Mouse (Mus musculus): ENCODE results near the gene Stk16.
"Not testable (repeated sequence)": the region's sequence is repeated elsewhere in the genome, so short reads cannot be mapped to it uniquely, and the experiment has no call there.

Gene Stk16

DNA sequence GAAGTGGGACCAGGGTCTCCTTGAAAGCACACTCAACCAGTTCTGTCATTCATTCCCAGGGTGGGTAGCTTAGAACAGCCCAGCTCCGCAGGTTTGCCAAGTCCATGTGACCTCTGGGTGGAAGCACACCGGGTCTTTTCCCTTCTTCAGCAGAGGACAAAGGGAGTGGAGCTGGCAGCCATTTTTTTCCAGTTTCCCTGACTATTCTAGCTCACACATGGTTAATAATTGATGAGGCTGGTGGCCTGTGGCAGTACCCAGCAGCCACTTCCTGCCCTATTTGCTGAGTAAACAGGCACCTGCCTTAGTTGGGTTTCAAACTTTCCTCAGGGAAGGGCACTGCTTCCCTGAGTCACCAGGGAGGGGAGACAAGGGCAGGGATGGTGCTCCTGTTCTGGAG lies 3.8 kb downstream of the Stk16 start:
- DNase-seq = no peak

DNA sequence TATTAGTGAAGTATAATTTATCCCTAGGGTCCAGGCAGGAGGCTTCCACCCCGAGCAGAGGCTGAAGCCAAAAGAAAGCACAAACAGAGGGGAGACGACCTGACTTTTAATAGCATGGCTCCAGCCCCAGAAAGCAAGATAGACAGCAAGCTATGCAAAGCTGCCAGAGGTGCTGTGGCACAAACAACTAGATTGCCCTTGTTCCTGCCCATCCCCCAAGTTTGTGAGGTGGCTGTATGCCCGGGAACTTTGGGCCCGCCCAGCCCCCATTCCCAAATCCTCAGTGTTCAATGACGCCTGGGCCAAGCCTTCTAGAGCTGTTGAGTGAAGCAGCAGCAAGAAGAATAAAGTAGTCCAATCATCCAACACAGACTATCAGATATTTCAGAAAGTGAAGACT lies 4.2 kb downstream of the Stk16 start:
- DNase-seq = peak; percentile 44

DNA sequence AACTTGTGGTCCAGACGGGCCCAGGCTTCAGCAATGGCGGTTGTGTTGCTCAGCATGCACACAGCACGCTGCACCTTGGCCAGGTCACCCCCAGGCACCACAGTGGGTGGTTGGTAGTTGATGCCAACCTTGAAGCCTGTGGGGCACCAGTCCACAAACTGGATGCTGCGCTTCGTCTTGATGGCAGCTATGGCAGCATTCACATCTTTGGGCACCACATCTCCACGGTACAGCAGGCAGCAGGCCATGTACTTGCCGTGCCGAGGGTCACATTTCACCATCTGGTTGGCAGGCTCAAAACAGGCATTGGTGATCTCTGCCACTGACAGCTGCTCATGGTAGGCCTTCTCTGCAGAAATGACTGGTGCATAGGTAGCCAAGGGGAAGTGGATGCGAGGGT lies 5.1 kb downstream of the Stk16 start:
- DNase-seq = no peak

DNA sequence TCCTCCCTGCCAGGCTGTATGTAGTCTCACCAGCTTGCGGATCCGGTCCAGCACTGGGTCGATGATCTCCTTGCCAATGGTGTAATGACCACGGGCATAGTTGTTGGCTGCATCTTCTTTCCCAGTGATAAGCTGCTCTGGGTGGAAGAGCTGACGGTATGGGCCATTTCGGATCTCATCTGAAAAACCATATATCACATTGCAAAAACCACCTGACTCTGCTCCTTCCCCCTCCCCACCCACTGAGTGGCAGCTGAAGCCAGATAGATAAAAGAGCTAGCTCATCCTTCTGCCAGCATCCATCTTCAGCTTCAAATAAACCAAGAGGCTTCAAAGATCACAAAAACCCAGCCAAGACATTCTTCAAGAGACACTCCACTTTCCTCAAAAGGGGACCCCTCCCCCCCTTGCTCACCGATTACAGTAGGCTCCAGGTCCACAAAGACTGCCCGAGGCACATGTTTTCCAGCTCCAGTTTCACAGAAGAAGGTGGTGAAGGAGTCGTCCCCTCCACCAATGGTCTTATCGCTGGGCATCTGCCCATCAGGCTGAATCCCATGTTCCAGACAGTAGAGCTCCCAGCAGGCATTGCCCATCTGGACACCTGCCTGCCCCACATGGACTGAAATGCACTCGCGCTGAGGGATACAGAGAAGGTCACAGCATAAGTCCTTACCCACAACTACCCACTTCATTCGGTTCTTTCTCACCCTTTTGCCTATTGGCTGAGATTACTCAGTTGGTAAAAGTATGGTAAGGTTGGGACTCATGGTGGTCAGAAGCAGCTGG lies 6.4 kb downstream of the Stk16 start:
- DNase-seq = no peak

- no peak for DNase-seq
Observed at GRCm38 (mm10) chr1:75217893-75218226, 7.2 kb downstream of the Stk16 start.

DNA sequence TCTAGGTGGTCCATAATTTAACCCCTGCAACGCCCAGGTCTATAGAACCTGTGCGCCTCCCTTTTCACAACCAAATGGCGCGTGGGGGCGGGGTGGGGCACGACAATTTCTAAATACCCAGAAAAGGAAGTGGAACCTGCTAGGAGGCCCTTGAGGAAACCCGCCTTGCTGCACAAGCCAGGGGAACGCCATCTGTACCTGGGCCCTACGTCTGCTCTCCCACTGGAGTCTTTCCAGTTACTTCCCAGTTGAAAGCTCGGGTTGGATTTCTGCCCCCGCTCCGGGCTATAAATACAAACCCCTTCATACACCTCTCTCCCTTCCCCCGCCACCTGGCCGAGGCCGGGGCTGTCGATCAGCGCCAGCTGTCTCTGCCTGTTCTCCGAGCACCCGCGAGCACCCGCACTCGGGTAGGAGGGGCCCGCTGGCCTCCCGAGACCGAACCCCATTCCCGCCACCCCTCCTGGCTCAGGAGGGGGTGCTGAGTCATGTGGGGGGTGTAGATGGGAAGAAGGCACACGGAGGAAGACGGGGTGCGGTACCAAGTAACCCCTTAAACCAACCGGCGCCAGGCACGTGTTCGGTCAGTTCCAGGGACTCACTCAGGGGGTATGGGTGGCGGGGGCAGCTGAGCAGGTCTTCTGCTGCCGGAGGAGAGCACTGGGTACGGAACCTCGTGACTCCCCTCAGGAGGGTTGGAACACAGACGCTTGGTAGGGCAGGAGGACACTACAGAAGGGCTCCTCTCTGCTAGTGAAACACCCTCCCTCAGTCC lies 7.8 kb downstream of the Stk16 start:
- peak; percentile 69 for DNase-seq

DNA sequence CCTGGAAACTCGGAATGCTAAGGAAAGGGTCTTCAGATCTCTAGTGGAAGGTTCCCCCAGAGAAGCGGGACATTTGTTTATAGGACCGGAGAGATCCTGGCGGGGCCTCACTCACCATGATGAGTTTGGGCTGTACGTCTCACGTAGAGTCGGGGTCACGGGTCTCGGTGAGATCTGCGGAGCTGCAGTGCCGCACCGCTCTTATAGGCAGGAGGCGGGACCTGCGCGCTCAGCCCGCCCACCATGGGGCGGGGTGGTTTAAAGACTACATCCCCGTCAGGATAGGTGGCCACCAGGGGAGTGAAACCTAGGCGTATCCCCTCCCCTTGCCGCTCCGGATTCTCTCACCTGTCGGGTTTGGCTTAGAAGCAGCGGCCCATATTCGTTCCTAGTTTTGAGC lies 8.4 kb downstream of the Stk16 start:
- peak; percentile 89 for DNase-seq

GRCm38 (mm10) chr1:75219531-75219930 lies 8.9 kb downstream of the Stk16 start, which contains the start of gene Tuba4a:
Tuba4a (minus strand) TSS chr1:75219865.
- DNase-seq = peak; percentile 40

DNA sequence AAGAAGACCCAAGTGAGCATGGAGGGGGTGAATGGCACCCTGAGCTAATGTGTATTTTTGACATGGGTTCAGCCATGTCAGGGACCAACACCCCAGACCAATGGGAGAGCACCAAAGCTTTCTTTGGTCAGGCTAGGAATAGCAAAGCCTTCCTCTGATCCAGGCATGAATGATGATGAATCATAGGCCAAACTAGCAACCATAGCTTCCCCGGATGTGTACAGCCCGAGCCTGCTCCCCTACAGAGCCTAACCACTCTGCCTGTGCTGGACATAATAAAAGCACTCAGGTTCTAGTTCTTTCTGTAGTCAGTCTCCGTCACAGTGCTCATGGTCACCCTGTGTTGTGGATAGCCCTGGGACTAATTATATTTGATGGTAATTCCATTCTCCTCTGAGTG lies 10.9 kb downstream of the Stk16 start:
- DNase-seq = no peak

GRCm38 (mm10) chr1:75222926-75223325 lies 12.3 kb downstream of the Stk16 start:
- no peak for DNase-seq

- no peak for DNase-seq
Observed at GRCm38 (mm10) chr1:75223532-75223931, 12.9 kb downstream of the Stk16 start.

DNA sequence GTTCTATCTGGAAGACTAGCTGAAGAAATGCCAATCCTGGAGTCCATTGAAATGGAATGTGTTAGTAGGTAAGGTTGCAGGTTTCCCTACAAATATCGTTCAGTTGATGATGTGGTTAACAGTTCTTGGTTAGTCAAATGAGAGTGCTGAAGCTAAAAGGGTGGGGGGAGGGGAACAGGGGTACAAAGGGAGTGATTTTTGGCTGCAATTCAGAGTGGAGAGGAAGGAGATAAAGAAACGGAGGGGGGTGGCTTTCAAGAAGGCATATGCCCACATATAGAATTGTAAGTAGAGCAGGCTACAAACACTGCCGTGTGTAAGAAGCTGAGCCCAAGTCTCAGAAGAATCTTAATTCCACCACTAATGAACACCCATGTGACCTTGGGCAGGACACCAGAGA lies 14.8 kb downstream of the Stk16 start:
- DNase-seq = no peak

GRCm38 (mm10) chr1:75226138-75226537 lies 15.5 kb downstream of the Stk16 start:
- DNase-seq = no peak

DNA sequence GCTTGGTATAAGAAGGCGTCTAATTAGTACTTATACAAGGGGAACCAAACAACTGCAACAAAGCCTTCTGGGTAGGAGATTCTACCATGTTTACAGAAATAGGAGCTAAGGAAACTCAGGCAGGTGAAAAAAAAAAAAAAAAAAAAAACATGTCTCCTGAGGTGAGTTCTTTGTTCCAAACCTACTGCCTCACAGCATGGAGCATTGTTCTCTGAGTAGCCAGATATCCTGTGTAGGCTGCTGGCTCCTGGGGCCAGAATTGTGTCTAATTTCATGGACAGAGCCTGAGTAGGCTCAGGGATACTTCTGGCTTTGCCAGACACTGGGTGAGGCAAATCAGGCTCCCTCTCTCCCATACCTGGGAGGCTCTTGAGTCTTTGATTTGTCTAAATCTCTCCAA lies 17.0 kb downstream of the Stk16 start:
- DNase-seq = no peak

DNA sequence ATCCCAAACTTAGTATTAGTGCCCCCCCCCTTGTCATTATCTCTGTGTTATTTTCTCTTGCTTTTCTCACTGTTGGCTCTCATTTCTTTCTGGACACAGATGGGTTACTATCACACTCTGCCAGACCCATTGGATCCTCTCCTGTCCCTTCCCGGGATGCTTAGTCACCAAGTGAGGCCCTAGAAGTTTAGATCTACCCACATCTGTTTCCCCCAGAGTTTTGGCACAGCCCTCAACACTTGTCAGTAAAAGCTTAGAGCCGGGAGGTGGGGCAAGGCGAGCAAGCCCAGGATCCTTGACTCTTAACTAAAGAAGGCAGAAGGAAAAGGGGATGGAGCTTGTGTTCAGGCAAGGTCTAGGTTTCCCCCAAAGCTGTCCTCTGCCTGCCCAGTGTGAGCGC lies 18.5 kb downstream of the Stk16 start:
- DNase-seq = no peak

GRCm38 (mm10) chr1:75230335-75230994 lies 19.8 kb downstream of the Stk16 start:
- DNase-seq = no peak

DNA sequence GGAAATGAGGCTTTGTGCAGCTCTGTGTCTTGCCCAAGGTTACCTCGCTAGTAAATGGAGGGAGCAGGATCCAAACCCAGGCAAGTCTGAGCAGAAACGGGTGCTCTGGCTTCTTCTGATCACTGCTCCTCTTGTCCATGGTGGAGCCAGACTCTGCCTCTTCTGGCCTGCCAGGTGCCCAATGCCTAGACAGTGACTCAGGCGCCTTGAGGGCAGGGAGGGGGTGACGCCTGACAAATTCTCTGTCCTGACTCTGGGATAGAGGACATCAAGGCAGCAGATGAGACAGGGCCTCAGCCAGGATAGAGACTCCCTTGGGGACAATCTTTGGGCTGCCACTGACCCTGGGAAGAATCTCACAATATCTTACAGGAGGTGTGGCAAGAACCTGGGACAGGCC lies 20.6 kb downstream of the Stk16 start:
- no peak for DNase-seq

- no peak for DNase-seq
Observed at GRCm38 (mm10) chr1:75231664-75232152, 21.1 kb downstream of the Stk16 start, which contains the start of gene A630095N17Rik. A630095N17Rik (minus strand) TSS chr1:75232102.

GRCm38 (mm10) chr1:75232489-75232888 lies 21.9 kb downstream of the Stk16 start:
- DNase-seq = not testable (repeated sequence)

DNA sequence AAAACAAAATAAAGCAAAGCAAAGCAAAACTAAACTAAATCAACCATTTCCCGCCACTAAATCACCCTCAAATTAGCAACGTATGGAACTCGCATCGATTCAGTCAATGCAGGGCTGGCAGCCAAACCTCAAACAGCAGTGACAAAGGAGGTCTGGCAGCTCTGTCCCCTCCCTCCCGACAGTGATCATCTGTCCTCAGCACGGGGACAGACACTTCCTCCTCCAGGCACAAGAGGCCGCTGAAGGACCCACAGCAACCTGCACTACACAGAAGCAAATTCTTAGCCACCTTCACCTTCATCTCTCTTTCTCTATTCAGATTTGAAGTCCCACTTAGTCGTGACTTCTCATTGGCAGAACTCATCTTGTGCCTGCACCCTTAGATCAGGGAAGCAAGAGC lies 24.0 kb downstream of the Stk16 start:
- DNase-seq = no peak

- DNase-seq = peak; percentile 81
Observed at GRCm38 (mm10) chr1:75236117-75237050, 25.7 kb downstream of the Stk16 start, which contains the start of gene Dnajb2. Dnajb2 (plus strand) TSS chr1:75236406.

- no peak for DNase-seq
Observed at GRCm38 (mm10) chr1:75239591-75239990, 29.0 kb downstream of the Stk16 start.
